Mouse (Mus musculus) heart, adult 2 months (tissue): ENCODE data around the gene Krt26.

Experiments used
- EP300 ChIP-seq: fragments of 200-500 bp; IDR thresholded peaks from 2 replicates; pipeline ENCODE4 v1.6.1; 2011; ENCODE audit warnings: low read depth, low read length, control low read depth; ENCODE audit not compliant: insufficient read depth
- POLR2A ChIP-seq: fragments of 200-500 bp; IDR thresholded peaks from 2 replicates; pipeline ENCODE4 v1.6.1; 2011; ENCODE audit warnings: mild to moderate bottlenecking, low read depth, low read length, control low read depth; ENCODE audit not compliant: insufficient read depth

GRCm38 (mm10) chr11:99295039-99295438 lies 42.7 kb downstream of the Krt26 start:
- no peak for TF ChIP-seq POLR2A
- TF ChIP-seq EP300: no peak
